Mouse (Mus musculus) frontal cortex, adult 2 months (tissue): ENCODE measurements around the gene Btbd1. TPM values are rescaled to one million over a fixed set of nuclear protein-coding genes. Genes with fewer than 3 reads are reported as not detected.

Source experiments
- DNase-seq, 2 experiments: peaks; one replicate each; pipeline ENCODE4 v3.0.0; 2022; ENCODE audit warnings: low spot score in 1 of 2; ENCODE audit errors: extremely low spot score in 1 of 2
- polyA plus RNA-seq: library from polyadenylated mRNA; depleted of rRNA; stranded (reverse); fragments of >200 nt; gene quantifications from 2 replicates; pipeline ENCODE4 v1.2.3, GENCODE M21; 2012; rRNA removed

The Btbd1 gene
- polyA plus RNA-seq, 1 experiment: 148 TPM

DNA sequence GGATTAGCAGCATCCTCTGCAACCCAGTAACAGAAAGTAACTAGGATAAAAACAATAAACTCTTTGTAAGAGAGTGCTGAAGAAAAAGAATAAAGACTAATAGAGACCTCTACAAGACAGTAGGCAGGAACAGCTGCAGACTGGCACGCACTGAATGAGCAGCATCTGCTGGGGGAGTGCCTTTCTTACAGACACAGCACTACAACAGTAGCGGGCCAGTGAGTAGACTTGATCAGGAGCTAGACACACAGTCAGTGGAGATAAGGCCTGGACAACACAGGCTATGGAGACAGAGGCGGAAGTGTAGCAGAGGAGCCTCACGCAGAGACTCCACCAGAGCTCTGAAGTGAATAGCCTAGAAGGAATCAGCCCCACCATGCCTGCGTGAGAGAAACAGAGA, 23.2 kb downstream of the Btbd1 start:
- no peak for DNase-seq

DNA sequence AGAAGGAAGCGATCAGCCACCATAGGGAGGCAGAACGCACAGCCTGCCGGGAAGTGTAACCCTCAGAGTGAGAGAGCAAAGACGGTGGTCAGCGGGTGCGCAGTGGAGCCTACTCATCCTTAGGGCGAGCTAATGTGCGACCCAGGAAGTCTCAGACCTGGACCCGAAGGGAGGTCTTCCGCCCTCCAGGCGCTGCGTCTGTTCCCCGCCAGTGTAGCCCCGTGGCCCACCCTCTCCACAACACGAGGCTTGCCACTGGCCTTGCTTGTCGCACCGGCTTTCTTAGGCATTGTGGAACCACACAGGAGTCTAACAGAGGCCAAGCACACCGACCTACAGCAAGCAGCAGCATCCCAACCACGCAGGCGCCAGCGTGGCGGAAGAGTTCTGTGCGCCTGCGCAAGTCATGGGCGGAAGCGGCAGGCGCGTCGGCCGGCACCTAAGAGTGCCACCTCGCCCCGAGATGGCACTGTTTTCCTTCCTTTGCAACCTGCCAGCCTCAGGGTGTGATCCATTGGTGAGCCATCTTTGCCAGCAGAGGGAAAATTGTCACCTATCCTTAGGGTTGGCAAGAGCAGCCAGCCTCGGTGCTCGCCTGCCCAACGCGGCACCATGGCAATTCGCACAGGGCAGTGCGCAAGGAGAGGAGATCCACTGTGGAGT, 40.0 kb downstream of the Btbd1 start, which contains the start of gene 3110040N11Rik:
TSS of gene 3110040N11Rik (minus strand) at position 384 of the 663 bp plus-strand sequence.
- peak; percentile 52 to 85 for DNase-seq

DNA sequence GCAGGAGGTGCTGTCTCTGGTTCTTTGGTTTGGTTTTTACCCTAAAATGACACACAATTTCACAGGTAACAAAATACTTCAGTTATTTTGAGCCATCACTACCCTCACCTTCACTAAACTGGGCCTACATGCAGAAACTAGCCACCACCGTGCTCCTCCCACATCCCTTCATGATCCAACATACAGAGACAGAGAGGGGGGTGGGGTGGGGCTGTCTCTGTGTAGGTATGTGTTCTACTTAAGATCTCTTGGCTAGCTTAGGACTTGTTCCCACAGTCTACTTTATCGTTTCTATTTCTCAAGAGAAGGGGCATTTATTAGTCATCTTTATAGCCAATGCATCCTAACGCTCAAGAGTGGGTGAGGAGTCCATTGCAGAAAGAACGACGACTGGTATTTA, 40.7 kb downstream of the Btbd1 start:
- peak in 1 of 2 experiments; percentile 50 for DNase-seq

- DNase-seq: peak in 1 of 2 experiments; percentile 52
These were observed 51.5 kb downstream of the Btbd1 start for GRCm38 (mm10) chr7:81777667-81778218.

DNA sequence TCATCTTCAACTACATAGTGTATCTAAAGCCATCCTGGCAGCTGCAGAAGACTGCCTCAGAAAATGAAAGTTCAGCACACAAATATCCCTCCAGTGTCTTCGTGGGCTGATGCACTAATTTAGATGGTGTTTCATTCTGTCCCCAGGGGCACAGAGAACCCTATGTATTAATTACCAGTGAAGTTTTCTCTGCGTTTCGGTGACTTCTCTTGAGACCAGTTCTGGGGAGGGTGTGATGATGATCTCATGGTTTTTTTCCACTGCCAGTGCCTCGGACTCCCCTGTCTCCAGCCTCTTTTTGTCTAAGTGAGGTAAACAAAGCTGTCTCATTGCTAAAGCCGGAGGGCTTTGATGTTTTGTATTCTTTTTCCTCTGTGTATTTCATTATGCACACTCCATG, 53.9 kb downstream of the Btbd1 start:
- peak in 1 of 2 experiments; percentile 27 for DNase-seq

DNA sequence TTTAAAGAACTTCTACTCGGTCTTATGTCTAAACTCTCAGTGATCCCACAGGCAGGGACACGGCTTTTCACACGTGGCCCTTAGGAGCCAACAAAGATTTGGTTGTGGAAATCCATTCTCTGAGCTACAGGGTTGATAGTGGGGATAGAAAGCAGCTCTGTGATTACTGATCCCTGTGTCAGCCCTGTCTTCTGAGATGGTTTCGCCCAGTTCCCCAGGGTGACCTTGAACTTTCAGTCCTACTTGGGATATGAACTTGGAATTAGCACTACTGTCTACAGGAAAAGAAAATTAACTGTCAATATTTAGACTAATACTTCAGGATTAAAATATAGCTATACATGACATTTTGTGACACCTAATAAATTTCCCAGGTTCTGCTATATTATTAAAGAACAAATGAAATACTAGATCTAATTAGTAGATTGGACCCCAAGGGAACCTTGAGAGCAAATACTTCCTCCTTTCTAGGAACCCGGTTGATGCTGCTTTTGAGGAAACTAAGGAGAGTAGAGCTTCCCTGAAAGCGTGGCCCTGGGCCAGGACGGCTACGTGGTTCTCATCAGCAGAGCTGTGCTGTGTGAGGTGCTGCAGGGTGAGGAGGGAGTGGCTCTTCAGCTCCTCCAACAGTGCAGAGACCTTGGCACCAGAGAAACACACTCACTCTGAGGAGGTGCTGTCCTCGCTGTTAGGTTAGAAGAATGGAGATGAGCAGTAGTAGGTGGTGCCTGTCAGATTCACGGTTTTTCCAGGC, 56.3 kb downstream of the Btbd1 start:
- no peak for DNase-seq

- DNase-seq: peak in 1 of 2 experiments; percentile 27
These were observed 66.0 kb downstream of the Btbd1 start for GRCm38 (mm10) chr7:81763110-81763845.

DNA sequence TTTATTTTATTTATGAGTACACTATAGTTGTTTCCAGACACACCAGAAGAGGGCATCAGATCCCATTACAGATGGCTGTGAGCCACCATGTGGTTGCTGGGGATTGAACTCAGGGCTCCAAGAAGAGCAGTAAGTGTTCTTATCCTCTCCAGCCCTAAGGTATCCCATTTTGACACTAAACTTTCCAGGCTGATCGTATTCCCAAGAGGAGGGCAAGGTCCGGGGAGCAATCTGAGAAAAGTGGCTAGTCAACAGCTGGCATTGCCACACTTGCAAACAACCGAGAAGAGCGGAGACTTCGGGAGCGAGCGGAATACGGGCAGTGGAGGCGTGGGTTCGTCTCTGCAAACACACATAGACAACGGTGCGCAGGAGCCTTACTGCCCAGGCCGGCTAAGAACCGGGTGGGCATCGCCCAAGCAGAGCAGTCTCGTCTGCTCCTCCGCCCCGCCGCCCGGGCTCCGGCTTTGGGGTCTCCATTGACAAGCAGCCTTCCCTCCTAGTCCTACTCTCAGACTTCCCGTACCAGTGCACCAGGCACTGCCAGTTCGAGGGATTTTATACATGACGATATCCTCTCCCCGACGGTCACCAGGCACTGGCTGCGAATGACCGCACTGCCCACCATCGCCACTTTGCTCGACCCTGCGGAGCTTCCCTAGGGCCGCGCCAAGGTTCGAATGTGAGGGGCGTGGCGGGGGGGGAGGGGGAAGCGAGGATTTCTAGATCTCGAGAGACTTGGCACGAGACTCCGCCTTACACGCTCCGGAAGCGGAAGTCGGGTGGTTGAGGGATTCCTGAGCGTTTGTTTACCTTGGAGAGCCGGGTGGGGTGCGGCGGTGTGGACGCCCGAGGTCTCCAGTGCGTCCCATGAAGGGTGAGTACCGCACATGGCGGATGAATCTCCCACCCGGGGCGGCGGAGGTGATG, 66.8 kb downstream of the Btbd1 start, which contains the start of gene Ramac:
TSS of gene Ramac (plus strand) at position 746 of the 930 bp plus-strand sequence.
- DNase-seq: peak; percentile 59 to 90

DNA sequence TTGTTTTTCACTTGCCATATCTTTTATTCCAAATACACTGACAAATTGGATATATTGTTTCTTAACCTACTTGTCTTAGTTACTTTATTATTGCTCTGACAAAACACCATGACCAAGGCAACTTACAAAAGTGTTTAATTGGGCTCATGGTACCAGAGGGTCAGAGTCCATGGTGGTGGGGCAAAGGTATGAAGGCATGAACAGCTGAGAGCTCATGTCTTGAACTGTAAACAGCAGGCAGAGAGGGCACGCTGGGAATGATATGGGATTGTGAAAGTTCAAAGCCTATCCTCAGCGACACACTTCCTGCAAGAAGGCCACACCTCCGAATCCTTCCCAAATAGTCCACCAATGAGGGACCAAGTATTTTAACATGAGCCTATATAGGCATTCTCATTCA, 81.3 kb downstream of the Btbd1 start:
- DNase-seq: no peak

DNA sequence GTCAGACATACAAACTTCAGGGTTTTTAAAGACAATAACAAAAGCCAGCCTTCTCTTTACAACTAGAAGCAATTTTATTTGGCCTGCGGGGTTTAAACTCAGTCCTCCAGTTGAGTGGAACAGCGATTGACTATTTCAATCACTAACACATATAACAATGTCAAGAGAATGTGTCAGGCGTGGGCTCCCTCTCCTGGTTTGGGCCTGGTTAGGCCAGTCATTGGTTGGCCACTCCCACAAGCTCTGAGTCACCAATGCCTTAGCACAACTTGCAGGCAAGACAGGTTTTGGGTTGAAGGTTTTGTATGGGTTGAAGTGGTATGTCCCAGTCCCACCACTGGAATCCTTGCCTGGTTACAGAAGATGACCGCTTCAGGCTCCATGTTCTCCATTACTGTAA, 85.1 kb downstream of the Btbd1 start:
- DNase-seq: no peak

Other genes starting within 250 kb of the Btbd1 start
- 48.1 and 53.0 TPM in 2 replicates for gene Homer2, start 121.9 kb downstream of the Btbd1 start, polyA plus RNA-seq
- 72.0 and 83.5 TPM in 2 replicates for gene Ramac, start 66.5 kb downstream of the Btbd1 start, polyA plus RNA-seq
- 33.3 and 34.2 TPM in 2 replicates for gene 3110040N11Rik, start 40.0 kb downstream of the Btbd1 start, polyA plus RNA-seq
- not detected in 2 replicates for gene Gm10160, start 26.4 kb upstream of the Btbd1 start, polyA plus RNA-seq
- 76.4 and 79.7 TPM in 2 replicates for gene Tm6sf1, start 29.6 kb upstream of the Btbd1 start, polyA plus RNA-seq
- gene Hdgfl3, start 105.0 kb upstream of the Btbd1 start, polyA plus RNA-seq: 45.8 and 48.8 TPM in 2 replicates
- gene Bnc1, start 162.9 kb upstream of the Btbd1 start, polyA plus RNA-seq: 0.02 TPM in 1 of 2 replicates, not detected in the other